Mouse (Mus musculus) spleen, adult 18-20 months (tissue): ENCODE measurements around the gene Atp2b4.
"Not testable (repeated sequence)": the region's sequence is repeated elsewhere in the genome, so short reads cannot be mapped to it uniquely, and the experiment has no call there.

Experiments used
- DNase-seq, 2 experiments: peaks; one replicate each; pipeline ENCODE4 v3.0.0; 2022; ENCODE audit warnings: mixed read lengths in 2 of 2

Atp2b4 gene

DNA sequence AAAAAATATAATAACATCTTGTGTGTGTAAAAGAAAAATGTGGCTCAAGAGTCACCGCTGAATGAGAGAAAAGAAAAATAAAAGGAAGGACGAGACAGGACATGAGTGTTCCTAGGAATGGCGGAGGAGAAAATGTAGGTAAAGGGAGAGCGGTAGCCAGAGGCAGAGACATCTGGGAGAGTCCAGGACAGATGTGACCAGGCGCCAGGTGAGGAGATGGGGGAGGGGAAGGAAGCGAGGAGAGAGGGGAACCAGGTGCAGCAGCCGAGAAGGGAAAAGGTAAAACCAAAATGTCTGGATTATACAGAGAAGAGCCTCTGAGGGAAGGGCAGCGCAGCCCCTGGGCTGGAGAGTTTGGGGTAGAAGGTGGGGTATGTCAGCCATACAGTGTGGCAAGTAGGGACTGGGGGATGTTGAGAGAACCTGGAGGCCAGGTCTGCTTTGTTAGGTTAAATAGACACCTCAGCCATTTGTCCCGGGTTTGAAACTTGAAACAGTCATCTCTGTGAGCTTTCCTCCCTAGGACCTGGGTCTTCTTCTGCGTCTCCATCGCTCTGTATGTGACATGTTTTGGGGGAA, 107.2 kb downstream of the Atp2b4 start:
- DNase-seq: no peak

DNA sequence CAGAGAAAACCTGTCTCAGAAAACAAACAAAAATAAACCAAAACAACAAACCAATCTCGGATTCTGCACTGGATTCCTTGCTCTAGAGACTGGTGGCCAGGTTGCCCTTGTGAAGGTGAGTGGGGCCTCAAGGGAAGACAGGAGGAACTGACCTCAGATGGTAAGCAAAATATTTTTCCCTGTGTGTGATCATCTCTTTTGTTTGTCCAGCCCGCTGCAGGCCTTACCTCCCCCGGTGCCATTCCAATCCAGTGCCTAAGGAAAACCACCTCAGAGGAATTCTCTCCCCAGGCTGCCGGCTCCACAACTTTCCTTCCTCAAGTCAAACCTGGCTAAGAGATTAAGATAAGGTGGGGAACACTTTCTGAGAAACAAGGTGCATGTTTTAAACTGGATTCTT, 108.6 kb downstream of the Atp2b4 start:
- no peak for DNase-seq

DNA sequence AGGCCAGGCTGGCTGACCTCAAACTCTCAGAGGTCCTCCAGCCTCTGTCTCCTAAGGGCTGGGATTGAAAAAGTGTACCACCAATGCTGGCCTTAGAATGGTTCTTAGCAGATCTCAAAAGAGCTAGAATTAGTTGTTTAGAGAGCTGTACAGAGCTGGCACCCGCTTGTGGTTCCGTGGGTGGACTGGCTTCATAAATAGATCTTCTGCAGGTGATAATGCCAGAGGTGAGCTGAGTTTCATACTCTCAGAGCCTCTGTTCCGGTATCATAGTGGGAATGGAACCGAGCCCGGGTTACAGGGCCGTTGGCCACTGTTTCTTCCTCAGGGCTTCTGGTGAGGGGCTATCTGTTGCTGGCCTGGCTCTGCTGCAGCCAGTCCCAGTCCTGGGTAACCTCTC, 109.8 kb downstream of the Atp2b4 start:
- no peak for DNase-seq

DNA sequence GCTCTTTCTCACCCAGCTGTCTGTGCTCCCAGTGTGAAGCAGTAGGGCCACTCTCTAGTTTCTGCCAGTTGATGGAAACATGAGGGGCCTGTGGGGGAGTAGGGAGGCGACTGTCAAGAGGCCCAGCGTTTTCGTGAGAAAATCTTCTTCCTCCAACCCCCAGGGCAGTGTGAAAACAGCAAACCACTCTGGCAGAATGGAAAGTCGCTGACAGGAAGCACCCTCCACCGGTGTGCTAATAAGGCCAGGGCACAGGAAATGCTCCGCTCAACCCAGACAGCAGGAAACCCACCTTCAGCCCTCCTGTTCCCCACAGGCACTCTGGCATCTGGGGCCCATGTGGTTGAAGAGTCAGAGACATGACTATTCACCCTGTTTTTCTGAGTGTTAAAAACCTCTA, 110.9 kb downstream of the Atp2b4 start, which contains the start of gene Lax1:
Gene Lax1 (minus strand): TSS at position 212 of the 400 bp plus-strand sequence.
- peak; percentile 63 to 77 for DNase-seq

DNA sequence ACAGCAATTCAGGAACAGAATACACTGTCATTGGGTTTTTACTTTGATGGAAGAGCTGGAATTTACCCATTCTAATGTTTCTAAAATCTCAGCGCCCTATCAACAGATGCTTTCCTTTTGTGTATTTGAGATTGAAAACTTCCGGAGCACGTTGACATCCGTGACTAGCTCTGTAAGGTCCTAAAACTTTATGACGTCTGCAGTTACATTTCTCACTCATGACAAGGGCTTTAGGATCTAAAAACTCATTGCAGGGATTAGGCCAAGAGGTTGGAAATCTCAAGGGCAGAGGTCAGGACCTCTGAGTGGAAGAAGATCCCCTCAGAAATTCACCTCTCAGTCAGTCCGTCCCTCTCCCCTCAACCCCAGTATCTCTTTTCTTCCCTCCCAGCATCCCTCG, 112.5 kb downstream of the Atp2b4 start:
- no peak for DNase-seq

DNA sequence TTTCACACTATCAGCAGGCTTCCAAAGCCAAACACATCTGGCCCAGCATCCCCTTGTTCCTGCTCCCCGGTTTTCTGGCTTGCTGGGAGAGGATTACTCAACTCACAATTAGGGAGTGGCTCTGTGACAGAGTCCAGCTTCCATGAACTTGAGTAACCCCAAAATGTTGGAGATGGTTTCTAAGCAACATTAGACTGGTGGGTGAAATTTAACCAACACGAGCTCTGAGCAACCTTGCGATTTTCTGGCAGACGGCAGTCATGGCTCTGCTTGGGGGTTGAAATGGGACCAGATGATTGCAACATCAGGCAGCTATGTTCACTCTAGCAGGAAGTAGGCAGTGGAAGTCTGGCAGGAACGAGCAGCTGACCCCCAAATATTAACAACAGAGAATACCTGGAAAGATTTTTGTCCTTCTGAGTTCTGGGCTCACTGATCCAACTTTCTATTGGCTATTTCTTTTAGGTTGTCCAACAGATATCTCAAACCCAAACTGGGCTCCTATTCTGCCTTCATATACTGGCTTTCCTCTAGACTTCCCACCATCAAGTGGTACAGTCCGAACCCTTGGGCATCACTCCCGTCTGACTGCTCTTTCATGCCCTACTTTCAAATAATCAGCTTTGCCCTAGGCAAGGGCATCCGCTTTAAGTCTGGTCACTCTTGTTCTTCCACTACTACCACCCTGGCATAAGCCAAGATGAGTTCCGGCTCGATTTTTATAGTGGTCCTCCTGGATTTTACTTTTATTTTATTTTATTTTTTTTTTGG, 114.9 kb downstream of the Atp2b4 start:
- DNase-seq: no peak

DNA sequence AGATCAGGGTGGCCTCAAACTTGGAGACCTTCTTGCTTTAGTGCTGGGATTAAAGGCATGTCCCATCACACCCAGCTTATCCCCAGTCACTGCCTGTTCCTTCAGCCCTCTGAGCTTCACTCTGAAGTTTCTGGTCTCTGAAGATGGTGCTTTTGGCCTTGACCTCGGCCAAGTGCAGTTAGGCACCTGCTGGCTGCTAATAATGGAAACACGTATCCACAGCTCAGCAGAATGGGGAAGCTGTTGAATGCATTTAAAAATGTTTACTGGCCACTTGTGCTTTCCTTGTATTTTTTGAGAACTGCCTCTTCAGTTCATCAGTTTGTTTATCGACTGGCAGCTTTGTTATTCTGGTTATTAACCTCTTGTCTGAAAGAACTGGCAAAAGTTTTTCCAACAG, 129.0 kb downstream of the Atp2b4 start:
- DNase-seq: no peak

DNA sequence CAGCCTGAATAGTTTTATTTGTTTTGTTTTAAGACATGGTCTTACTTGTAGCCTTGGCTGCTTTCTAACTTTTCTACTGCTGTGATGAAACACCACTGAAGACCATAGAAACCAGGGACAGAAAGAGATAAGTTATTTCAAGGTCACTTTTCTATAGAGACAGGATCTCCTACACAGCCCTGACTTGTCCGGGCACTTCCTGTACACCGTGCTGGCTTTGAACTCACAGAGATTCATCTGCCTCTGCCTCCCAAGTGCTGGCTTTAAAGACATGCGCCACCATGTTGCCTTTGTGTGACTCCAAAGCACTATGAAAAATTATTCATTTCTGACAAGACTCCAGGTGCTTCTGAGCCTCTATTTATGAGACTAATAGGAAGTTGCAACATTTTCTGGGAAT, 129.6 kb downstream of the Atp2b4 start:
- no peak for DNase-seq

DNA sequence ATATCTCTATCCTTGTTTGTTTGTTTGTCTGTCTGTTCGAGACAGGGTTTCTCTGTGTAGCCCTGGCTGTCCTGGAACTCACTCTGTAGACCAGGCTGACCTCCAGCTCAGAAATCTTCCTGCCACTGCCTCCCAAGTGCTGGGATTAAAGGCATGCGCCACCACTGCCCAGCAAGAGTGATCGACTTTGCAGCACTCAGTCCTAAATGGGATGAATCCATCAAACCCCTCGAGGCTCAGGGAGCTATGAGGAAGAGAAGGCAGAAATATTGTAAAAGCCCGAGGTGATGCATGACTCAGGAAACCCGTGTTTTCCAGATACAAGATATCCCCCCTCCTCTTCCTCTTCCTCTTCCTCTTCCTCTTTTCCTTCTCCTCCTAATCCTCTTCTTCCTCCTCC, 130.1 kb downstream of the Atp2b4 start:
- DNase-seq: no peak

DNA sequence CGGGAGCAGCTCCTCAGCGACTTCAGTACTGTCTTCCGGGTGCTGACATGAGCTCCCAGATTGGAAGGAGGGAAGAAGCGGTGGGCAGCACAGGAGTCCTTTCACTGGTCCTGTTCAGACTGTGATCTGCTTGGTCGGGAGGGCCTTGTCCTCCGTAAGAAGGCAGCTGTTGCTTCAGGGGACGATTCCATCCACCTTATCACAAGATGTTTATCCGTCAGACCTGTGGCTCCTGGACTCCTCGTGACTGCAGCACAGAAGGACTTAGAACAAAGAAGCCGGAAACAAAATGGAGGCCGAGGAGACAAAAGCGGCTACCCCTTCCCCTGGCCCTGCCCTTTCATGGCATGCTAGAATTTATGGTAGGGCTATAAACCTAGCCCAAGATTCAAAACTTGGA, 130.7 kb downstream of the Atp2b4 start:
- DNase-seq: no peak

DNA sequence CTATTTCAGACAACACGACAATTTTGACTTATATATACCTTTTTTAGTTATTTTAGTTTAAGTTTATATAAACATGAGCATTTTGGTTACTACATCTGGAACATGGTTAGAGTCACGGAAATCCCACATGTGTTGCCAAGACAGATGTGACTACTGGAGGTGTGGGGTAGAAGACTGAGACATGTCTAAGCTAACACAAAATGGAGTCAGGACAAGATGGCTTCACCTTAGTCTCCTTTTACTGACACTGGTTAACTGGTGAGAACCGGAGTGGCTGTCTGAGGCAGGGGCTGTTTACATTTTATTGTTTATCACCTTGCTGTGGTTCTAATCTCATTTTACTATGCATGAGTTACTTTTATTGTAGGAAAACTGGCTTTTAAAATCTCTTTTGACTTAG, 132.2 kb downstream of the Atp2b4 start:
- no peak for DNase-seq

DNA sequence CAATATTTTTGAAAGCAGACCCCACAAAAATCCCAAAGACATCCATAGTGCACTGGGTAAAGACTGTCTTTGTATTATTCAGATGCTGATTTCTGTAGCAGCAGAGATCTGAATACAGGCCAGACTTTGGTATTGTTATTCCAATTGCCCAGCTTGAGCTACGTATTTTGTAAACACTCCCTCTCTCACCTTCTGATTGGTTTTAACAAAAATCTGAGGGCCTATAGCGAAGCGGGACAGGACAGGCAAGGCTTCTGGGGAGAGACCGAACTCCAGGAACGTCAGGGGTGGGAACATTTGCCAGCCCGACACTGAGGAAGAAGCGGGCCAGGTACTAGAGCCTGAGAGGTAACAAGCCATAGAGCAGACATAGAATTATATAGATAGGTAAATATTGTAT, 133.1 kb downstream of the Atp2b4 start:
- no peak for DNase-seq

DNA sequence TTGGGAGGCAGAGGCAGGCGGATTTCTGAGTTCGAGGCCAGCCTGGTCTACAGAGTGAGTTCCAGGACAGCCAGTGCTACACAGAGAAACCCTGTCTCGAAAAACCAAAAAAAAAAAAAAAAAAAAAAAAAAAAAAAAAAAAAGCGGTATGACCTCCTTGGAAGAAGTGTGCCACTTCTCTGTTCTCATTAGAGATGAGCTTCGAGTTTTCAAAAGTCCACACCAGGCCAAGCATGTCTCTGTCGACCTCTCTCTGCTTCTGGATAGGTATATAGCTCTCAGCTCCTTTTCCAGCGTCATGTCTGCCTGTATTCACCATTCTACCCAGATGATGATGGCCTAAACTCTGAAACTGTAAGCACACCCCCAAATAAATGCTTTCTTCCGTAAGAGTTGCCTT, 135.1 kb downstream of the Atp2b4 start:
- DNase-seq: not testable (repeated sequence)

DNA sequence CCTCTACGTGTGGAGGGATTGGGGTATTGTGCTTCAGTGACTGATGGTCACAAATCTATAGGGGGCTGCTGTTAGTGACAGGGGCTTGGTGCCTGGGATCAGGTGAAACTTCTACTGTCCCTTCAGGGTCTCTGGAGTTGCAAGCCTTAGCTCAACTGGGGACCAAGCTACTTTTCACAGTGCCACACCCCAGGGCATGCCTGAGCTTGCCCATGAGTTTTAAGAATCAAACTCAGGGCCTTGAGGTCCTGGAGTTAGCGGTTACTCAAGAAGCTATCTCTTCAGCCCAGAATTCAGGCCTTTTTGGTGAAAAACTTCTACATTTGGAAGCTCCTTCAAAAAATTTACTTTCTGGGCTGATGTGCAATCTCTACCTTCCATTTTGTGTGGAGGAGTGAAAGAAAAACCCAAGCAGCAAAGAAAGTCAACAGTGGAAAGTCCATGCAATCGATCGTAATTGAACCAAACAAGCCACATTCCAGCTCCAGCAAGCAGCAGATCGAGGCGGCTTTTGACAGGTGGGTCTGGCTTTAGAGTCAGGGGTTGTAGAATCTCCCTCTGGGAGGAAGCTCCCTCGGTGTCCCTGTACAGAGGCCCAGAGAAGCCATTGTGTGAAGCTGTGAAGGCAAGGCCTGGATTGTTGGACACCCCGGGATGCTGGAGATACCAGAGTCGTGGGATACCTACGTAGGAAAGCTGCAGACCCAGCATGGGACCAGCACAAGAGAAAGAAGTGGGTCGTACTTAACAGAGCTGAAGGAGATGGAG, 136.5 kb downstream of the Atp2b4 start:
- DNase-seq: no peak

DNA sequence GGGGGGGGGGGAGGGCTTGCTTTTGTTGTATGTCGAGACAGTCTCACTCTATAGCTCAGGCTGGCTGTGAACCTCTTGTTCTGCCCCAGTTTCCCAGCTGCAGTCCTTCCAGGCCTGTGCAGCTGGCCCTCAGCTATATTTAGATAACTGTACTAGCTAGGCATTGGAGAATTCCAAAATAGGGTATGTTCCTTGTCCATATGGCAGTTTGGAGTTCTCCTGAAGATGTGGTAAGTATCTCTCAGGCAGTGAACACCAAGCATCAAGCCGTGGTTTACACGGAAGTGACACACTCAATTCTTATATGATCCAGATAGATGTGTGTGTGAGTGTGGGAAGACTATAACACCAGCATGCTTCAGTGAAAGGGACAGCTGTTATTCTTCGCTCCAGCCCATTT, 137.4 kb downstream of the Atp2b4 start:
- no peak for DNase-seq

DNA sequence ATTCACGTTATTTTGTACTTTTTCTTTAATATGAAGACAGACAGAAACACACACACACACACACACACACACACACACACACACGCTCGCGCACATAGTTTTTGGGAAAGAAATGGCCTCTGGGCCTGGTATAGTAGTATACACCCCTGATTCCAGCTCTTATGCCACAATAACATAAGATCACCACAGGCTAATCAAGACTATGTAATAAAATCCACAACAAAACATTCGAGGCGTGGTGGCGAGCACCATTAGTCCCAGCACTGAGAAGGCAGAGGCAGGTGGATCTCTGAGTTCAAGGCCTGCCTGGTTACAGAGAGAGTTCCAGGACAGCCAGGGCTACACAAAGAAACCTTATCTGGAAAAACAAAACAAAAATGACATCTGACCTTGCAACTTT, 137.9 kb downstream of the Atp2b4 start:
- no peak for DNase-seq

DNA sequence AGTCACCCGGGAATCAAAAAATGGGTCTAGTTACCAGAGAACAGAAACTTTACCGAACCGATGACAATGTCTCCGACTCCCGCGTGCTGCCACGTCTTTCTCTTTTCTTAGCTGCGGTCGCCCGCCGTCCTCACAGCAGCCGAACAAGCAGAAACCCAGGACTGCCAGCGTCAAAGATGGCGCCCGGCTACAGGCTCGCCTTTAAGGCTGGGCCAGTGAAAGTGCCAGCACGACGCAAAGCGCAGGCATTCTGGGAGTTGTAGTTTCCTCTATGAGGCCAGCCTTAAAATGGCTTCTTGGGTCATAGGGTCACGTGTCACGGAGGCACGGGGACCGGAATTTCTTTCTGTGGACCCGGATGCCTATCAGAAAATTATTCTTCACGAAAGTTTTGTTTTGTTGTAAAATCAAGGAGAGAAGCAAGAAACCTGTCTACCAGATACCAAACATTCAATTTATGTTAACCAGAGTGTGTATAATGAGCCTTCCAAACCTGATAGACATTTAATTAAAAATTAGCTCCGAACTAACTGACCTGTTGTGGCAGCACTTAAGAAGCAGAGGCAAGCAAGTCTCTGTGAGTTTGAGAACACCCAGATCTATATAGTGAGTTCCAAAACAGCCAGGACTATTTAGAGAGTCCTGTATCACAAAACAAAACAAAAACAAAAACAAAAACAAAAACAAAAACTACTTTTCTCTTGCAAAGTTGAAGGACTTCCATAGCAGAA, 139.5 kb downstream of the Atp2b4 start, which contains the start of gene Gm38394:
Gene Gm38394 (minus strand): TSS at position 116 of the 731 bp plus-strand sequence.
- DNase-seq: peak; percentile 82 to 83

DNA sequence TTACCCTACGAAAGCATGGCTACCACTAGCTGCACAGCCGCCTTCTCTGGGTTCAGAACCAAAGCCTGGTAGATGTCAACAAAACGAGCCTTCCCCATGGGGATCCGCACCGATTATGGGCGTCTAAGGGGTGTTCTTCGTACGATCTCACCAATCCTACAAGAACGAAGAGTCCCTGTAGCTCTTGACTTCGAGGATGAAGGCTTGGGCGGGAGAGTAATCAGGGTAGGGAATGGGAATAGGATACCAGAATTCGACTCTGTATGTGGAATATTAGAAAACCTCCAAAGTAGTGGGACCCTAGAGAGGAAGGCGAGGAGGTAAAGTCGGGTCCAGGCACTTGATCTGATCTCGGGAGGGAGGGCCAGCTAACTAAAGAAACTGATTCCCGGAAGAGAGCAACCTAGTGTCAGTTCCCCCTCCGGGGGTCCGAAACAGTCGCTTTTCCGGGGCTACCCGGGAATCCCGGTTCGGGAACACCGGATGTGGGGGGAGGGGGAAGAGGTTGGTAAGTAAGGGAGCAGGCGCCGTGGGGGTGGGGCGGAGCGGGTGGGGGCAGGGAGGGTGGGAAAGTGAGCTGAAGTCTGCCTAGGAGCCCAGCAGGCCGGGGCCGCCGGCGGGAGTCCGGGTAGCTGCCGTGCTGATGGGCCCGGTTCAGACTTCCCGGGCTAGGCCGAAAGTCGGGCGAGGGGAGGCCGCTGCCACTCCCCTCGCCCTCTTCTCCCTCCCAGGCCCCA, 140.2 kb downstream of the Atp2b4 start, which contains the start of gene Zbed6:
Gene Zbed6 (minus strand): TSS at position 420 of the 737 bp plus-strand sequence.
- DNase-seq: peak; percentile 47 to 55

DNA sequence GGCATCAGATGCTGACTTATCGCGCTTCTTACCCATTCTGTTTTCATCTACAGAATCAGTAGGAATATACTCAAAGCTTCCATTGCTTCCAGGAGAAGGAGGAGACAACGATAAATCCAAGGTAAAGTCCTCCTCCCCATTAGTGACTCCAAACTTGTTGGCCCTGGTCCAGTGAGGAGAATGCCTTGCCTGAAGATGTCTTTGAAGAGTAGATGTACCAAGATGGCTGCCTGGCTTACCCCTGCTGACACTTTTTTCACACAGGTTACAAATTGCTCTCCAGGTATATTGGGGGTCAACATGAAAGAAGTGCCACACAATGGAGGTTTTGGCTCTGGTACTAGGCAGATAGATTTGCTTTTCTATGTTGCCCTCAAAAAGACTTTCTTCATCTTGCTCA, 142.0 kb downstream of the Atp2b4 start:
- DNase-seq: no peak

DNA sequence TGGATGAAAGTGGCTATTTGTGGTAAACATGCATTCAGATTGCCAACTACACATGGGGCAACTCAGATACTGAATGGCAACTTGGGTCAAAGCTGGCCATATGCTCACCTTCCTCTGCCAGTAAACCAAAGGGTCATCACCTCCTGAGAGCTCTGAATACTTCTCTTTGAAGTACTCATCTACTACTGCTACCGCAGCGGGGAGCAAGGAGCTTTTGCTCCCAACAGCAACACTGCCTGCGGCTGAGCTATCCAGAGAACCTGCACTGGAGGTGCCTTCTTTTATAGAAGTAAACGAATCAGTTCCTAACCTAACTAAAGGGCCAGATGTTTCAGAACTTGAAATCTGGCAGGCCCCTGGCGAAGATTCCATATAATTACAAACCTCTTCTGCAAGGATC, 144.0 kb downstream of the Atp2b4 start:
- no peak for DNase-seq

DNA sequence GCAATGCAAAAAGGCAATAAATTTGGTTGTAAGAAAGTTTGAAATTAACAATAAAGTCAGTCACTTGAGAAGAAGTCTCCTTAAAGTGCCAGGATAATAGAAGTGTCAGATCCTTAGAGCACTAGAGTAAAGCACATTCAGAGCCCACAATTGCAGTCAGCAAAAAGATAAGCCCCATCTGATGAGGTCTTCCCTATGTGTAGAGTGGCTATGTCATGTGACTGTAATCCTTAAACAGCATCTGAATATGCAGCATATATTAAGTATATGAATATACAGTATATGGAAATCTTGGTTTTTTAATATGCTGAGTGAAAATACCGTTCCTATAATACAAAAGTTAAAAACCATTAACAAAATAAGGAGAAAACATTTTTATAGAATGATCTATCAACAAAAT, 147.8 kb downstream of the Atp2b4 start:
- no peak for DNase-seq
